Mouse (Mus musculus) erythroblast, embryonic 14.5 days (primary cell): ENCODE results near the gene Tomm34. TPM values are rescaled to one million over a fixed set of nuclear protein-coding genes. Genes with fewer than 3 reads are reported as not detected.

Experiments used
- H3K27me3 ChIP-seq: 2 replicates; pipeline ENCODE4 v1.6.1; 2012; ENCODE audit warnings: inconsistent platforms; ENCODE audit not compliant: control insufficient read depth
- H3K36me3 ChIP-seq: 2 replicates; pipeline ENCODE4 v1.6.1; 2012; ENCODE audit warnings: mild to moderate bottlenecking, inconsistent platforms; ENCODE audit not compliant: control insufficient read depth
- H3K4me1 ChIP-seq: 2 replicates; pipeline ENCODE4 v1.6.1; 2012; ENCODE audit warnings: inconsistent platforms; ENCODE audit not compliant: control insufficient read depth
- H3K4me3 ChIP-seq: replicated peaks from 2 replicates; pipeline ENCODE3; 2012; ENCODE audit warnings: moderate library complexity, mild to moderate bottlenecking, inconsistent platforms
- H3K9me3 ChIP-seq: 2 replicates; pipeline ENCODE4 v1.6.1; 2012; ENCODE audit warnings: low read length, inconsistent platforms, mixed read lengths; ENCODE audit not compliant: control insufficient read depth
- GATA1 ChIP-seq: IDR thresholded peaks from 2 replicates; pipeline ENCODE4 v1.6.1; 2012; ENCODE audit warnings: low read length, inconsistent platforms, mixed read lengths
- TAL1 ChIP-seq: IDR thresholded peaks from 3 replicates; pipeline ENCODE4 v1.6.1; 2012; ENCODE audit warnings: low read length, inconsistent platforms, mixed read lengths
- polyA plus RNA-seq: library from polyadenylated mRNA; stranded (reverse); fragments of >175 nt; gene quantifications from 2 replicates; pipeline ENCODE4 v1.2.3, GENCODE M21; 2012

Tomm34 gene
- polyA plus RNA-seq, 1 experiment, result 0.39 TPM

- no peak overlapping the region for H3K4me3 ChIP-seq
- H3K9me3 ChIP-seq, result no peaks in the 10 kb centered on the region
- H3K4me1 ChIP-seq, result no peaks in the 10 kb centered on the region
- peaks cover 91% of the 10 kb centered on the region for H3K36me3 ChIP-seq
- no peaks in the 10 kb centered on the region for H3K27me3 ChIP-seq
- TF ChIP-seq TAL1 (no peak), GATA1 (no peak)
Measured at GRCm38 (mm10) chr2:164059634-164060235, 11.2 kb downstream of the Tomm34 start.

GRCm38 (mm10) chr2:164054671-164055070 lies 16.3 kb downstream of the Tomm34 start:
- H3K4me1 ChIP-seq, result no peaks in the 10 kb centered on the region
- H3K4me3 ChIP-seq, result no peak overlapping the region
- H3K9me3 ChIP-seq, result no peaks in the 10 kb centered on the region
- TF ChIP-seq TAL1, result no peak
- TF ChIP-seq GATA1, result no peak
- H3K27me3 ChIP-seq, result no peaks in the 10 kb centered on the region
- H3K36me3 ChIP-seq, result peaks cover 72% of the 10 kb centered on the region

GRCm38 (mm10) chr2:164053767-164054166 lies 17.2 kb downstream of the Tomm34 start:
- TF ChIP-seq TAL1 (no peak), GATA1 (no peak)
- Histone ChIP-seq H3K9me3 (no peaks in the 10 kb centered on the region), H3K36me3 (peaks cover 63% of the 10 kb centered on the region), H3K4me1 (no peaks in the 10 kb centered on the region), H3K4me3 (no peak overlapping the region), H3K27me3 (no peaks in the 10 kb centered on the region)

- Histone ChIP-seq H3K36me3 (peaks cover 5% of the 10 kb centered on the region), H3K9me3 (no peaks in the 10 kb centered on the region), H3K27me3 (no peaks in the 10 kb centered on the region), H3K4me3 (peak overlapping the region; percentile 51), H3K4me1 (peaks cover 5% of the 10 kb centered on the region)
- no peak for TF ChIP-seq GATA1
Measured at GRCm38 (mm10) chr2:164047197-164047690, 23.7 kb downstream of the Tomm34 start.

GRCm38 (mm10) chr2:164041523-164041922 lies 29.4 kb downstream of the Tomm34 start:
- H3K4me3 ChIP-seq, result no peak overlapping the region
- peaks cover 2% of the 10 kb centered on the region for H3K9me3 ChIP-seq
- peaks cover 5% of the 10 kb centered on the region; the same call in 1 of the 2 replicates for H3K4me1 ChIP-seq
- H3K27me3 ChIP-seq, result peaks cover 4% of the 10 kb centered on the region
- H3K36me3 ChIP-seq, result no peaks in the 10 kb centered on the region
- TF ChIP-seq TAL1, result no peak
- TF ChIP-seq GATA1, result no peak

GRCm38 (mm10) chr2:164040949-164041348 lies 30.0 kb downstream of the Tomm34 start:
- H3K36me3 ChIP-seq, result no peaks in the 10 kb centered on the region
- peaks cover 7% of the 10 kb centered on the region; the same call in 1 of the 2 replicates for H3K4me1 ChIP-seq
- H3K9me3 ChIP-seq, result peaks cover 2% of the 10 kb centered on the region
- no peak for TF ChIP-seq TAL1
- TF ChIP-seq GATA1, result no peak
- H3K4me3 ChIP-seq, result no peak overlapping the region
- peaks cover 4% of the 10 kb centered on the region for H3K27me3 ChIP-seq

- H3K9me3 ChIP-seq, result peaks cover 2% of the 10 kb centered on the region
- H3K4me3 ChIP-seq, result no peak overlapping the region
- TF ChIP-seq GATA1, result no peak
- 0 out of 3 replicates have a peak, but pooled peaks have one; percentile 37 for TF ChIP-seq TAL1
- H3K36me3 ChIP-seq, result no peaks in the 10 kb centered on the region
- peaks cover 7% of the 10 kb centered on the region; the same call in 1 of the 2 replicates for H3K4me1 ChIP-seq
- H3K27me3 ChIP-seq, result peaks cover 4% of the 10 kb centered on the region
Measured at GRCm38 (mm10) chr2:164038407-164039028, 32.5 kb downstream of the Tomm34 start.

GRCm38 (mm10) chr2:164036520-164037019 lies 34.4 kb downstream of the Tomm34 start:
- no peak for TF ChIP-seq TAL1
- TF ChIP-seq GATA1, result no peak
- no peaks in the 10 kb centered on the region for H3K36me3 ChIP-seq
- H3K27me3 ChIP-seq, result peaks cover 4% of the 10 kb centered on the region
- H3K9me3 ChIP-seq, result peaks cover 6% of the 10 kb centered on the region
- peaks cover 7% of the 10 kb centered on the region; the same call in 1 of the 2 replicates for H3K4me1 ChIP-seq
- H3K4me3 ChIP-seq, result no peak overlapping the region

GRCm38 (mm10) chr2:164032973-164033372 lies 38.0 kb downstream of the Tomm34 start:
- no peak for TF ChIP-seq GATA1
- no peak for TF ChIP-seq TAL1
- Histone ChIP-seq H3K4me3 (no peak overlapping the region), H3K9me3 (peaks cover 4% of the 10 kb centered on the region; the same call in 1 of the 2 replicates), H3K36me3 (no peaks in the 10 kb centered on the region), H3K27me3 (no peaks in the 10 kb centered on the region), H3K4me1 (peaks cover 5% of the 10 kb centered on the region; the same call in 1 of the 2 replicates)
